Mouse (Mus musculus): Measurements from ENCODE around the gene Cnn2.

GRCm38 (mm10) chr10:79970415-79971182 lies 17.8 kb upstream of the Cnn2 start, which contains the start of gene Grin3b:
- TF ChIP-seq POLR2A (IDR thresholded peaks at IDR 0.05; ENCODE audit: borderline replicate concordance, extremely low read depth, low read depth, low read length): no peak
- no peak for TF ChIP-seq CTCF (IDR thresholded peaks at IDR 0.05; ENCODE audit: insufficient read depth, low read length)
